Mouse (Mus musculus): ENCODE data around the gene Ddr2.

Ddr2 gene

GRCm38 (mm10) chr1:170110516-170111332 is at the start of gene Ddr2:
Gene Ddr2, minus strand, starts transcription at chr1:170110762.
- DNase-seq (ENCODE audit: low read depth, low spot score): peak; percentile 16

GRCm38 (mm10) chr1:170159707-170160106 is 49.1 kb upstream of the Ddr2 start:
- no peak for DNase-seq (ENCODE audit: low read depth, low spot score)

- peak; percentile 38 for DNase-seq (ENCODE audit: low read depth, low spot score)
Measured at GRCm38 (mm10) chr1:170155761-170156160, 45.2 kb upstream of the Ddr2 start.

GRCm38 (mm10) chr1:170155298-170155697 is 44.7 kb upstream of the Ddr2 start:
- no peak for DNase-seq (ENCODE audit: low read depth, low spot score)

GRCm38 (mm10) chr1:170153986-170154385 is 43.4 kb upstream of the Ddr2 start:
- DNase-seq (ENCODE audit: low read depth, low spot score): no peak

DNA sequence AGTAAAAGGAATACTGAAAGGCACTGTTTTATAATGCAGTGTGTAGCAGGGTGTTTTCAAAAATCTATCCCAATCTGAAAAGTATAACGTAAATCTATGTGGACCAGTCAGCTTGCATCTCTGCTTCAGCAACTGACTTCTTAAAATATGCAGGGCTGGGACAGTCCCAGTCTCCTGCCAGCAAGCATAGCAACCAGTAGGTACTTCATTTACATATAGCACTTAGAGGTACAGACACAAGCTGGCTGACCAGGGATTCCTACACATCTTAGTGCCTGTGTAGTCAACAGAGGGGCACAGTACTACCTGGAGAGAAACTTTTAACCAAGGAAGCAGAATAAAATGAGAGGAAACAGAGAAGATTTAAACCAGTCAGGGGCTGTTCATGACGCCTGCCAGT is 42.0 kb upstream of the Ddr2 start:
- DNase-seq (ENCODE audit: low read depth, low spot score): no peak

DNA sequence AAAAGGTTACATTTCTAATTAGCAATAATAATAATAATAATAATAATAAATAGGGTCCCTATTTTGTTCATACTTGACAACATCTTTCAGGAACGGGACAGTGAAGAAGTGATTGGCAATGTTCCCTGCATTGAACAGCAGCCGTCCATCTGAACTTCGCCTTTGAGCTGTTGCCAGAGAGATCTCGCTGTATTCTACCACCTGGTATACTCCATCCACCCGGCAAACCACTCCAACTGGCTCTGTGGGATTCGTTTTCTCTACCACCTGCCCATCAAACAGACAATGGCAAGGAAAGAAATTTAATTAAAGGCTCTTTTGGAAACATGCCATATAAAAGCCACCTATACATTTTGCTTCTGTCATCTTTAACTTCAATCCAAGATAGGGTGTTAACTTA is 40.3 kb upstream of the Ddr2 start:
- DNase-seq (ENCODE audit: low read depth, low spot score): no peak

DNA sequence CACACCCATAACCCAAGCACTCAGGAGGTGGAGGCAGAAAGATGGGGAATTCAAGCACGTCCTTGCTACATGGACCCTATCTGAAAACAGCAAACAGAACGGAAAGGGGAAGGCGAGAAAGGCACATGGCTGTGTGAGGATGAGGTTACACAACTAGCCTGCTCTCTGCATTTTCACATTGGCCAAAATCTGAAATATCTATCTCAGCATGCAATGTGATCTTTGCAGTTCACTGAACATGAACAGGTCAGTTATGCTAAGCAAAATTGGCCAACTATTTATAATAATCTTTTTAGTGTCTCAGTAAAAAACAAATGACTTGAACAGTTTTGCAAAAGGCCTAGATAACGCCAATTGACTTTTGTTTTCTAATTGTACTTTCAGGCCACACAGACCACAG is 39.2 kb upstream of the Ddr2 start:
- DNase-seq (ENCODE audit: low read depth, low spot score): no peak

DNA sequence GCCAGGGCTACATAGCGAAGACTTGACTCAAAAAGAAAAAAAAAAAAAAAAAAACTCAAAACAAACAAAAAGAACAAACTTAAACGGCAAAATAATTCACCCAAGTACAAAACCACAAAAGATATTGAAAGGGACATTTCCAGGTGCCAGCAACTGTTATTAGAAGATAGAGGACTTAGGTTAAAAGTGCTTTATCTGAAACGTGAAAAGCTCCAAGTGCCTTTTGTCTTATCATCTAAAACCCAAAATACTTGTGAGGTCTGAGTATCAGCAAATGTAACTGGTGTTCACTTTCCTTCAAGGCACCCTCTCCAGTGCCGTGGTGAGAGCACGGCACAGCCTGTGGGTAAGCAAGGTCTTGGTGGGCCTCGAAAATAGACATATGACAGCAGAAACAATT is 38.0 kb upstream of the Ddr2 start:
- DNase-seq (ENCODE audit: low read depth, low spot score): no peak

- no peak for DNase-seq (ENCODE audit: low read depth, low spot score)
Measured at GRCm38 (mm10) chr1:170147651-170148448, 37.3 kb upstream of the Ddr2 start.

DNA sequence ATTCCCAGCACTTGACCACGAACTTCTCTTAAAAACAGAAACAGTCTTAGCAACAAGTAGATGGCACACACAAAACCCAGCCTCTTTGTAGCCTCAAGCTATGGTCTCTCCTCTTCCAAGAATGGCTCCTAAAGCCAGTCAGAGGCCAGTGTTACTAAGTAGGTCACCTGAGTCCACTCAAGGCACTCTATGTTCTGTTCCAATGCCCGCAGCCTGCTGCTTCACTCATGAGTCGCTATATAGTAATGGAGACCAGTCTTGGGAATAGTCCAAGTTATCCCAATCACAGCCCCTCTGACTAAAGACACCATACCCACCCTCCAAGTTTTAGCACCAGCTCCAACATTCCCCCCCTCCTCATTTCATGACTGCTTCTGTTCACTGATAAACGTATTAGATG is 35.0 kb upstream of the Ddr2 start:
- no peak for DNase-seq (ENCODE audit: low read depth, low spot score)

- DNase-seq (ENCODE audit: low read depth, low spot score): no peak
Measured at GRCm38 (mm10) chr1:170142256-170142871, 31.8 kb upstream of the Ddr2 start.

GRCm38 (mm10) chr1:170141626-170142025 is 31.1 kb upstream of the Ddr2 start:
- no peak for DNase-seq (ENCODE audit: low read depth, low spot score)

DNA sequence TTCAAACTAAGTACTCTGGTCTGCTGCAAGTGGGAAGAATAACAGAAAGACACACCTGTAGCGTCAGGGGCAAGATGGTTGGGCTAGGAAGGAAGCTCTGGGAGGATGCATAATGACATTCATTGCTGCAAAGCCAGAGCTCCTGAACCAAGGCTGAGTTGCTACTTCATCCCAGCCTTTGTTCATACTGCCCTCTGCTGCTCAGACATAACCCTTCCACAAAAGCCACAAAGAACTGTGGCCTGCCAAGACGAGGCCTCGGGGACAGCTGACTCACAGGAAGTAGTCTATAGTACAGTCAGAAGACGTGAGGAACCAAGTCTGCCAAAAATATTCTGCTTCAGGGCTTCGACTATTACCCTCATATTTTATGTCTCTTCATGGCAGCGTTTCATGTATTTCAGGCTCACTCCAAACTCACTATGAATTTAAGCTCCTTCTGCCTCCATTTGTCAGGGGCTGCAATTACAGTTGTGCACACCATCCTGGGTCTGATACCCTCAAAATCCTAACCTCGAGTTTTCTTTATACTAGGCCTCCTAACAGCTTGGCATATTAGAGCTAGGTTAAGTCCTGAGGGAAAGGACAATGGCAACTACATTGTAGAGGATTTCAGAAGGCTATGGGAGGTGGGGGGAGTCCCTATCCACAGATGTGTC is 25.9 kb upstream of the Ddr2 start:
- peak; percentile 91 for DNase-seq (ENCODE audit: low read depth, low spot score)

- no peak for DNase-seq (ENCODE audit: low read depth, low spot score)
Measured at GRCm38 (mm10) chr1:170134264-170134663, 23.7 kb upstream of the Ddr2 start.

- DNase-seq (ENCODE audit: low read depth, low spot score): no peak
Measured at GRCm38 (mm10) chr1:170130962-170131361, 20.4 kb upstream of the Ddr2 start.

GRCm38 (mm10) chr1:170124644-170125043 is 14.1 kb upstream of the Ddr2 start:
- DNase-seq (ENCODE audit: low read depth, low spot score): no peak

DNA sequence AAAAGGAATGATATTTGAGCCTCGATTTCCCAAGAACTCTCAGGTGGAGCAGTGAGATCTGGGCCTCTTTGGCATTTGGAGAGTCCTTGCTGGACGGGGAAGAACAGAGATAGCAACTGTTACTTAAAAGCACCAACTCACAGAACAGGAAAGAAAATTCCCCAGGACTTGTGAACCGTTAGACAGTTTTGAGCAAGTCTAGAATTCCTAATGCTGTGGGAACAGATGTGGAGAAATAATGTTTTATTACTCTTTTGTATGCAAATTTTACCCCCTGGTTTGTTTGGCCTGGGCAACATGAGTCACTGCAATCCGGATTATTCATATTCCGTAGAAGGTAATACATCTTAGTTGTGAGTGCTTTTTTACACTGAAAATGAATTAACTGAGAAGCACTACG is 3.1 kb upstream of the Ddr2 start:
- DNase-seq (ENCODE audit: low read depth, low spot score): no peak

- DNase-seq (ENCODE audit: low read depth, low spot score): no peak
Measured at GRCm38 (mm10) chr1:170112261-170112660, 1.7 kb upstream of the Ddr2 start.

DNA sequence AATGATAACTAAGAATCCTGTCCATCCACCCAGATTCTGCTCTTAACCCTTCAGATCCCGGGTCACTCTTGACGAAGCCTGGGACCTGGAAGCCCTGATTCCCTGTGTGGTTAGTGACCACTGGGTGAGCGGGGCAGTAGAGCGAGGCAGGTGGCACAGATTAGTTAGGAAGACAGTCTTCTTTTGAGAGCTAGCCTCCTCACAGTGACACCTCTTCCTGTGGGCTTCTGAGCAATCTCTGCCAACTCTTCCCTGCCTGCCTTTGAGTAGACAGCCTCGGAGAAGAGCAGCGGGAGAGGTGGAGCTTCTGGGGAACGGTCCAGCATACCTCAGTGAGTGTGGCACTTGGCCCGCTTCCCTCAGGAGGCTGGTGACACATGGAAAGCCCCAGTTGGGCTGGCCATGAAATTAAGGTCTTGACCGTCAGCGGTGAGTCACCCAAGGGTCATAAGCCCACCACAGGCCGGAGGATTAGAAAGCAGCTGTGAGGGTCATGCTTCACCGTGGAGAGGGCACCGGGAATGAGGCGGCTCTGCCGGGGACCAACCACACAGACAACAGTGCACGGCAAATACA is 1.2 kb upstream of the Ddr2 start:
- peak; percentile 61 for DNase-seq (ENCODE audit: low read depth, low spot score)

- no peak for DNase-seq (ENCODE audit: low read depth, low spot score)
Measured at GRCm38 (mm10) chr1:170109776-170110515, 616 bp downstream of the Ddr2 start.

All from brain, adult 2 months (tissue).